Mouse (Mus musculus) gonadal fat pad, adult 2 months (tissue): ENCODE results near the gene Prps1l1. TPM values are rescaled to one million over a fixed set of nuclear protein-coding genes. Genes with fewer than 3 reads are reported as not detected.

Experiments
- DNase-seq: peaks from one replicate; pipeline ENCODE4 v3.0.0-alpha.2; 2012; ENCODE audit warnings: low read depth
- polyA plus RNA-seq: library from polyadenylated mRNA; depleted of rRNA; stranded (reverse); fragments of >200 nt; gene quantifications from 2 replicates; pipeline ENCODE4 v1.2.3, GENCODE M21; 2012; rRNA removed

Prps1l1 gene
- polyA plus RNA-seq, 1 experiment = 0.09 TPM

- DNase-seq = no peak
These were observed 41.4 kb downstream of the Prps1l1 start for GRCm38 (mm10) chr12:35025916-35026432.

- DNase-seq = no peak
These were observed 43.0 kb downstream of the Prps1l1 start for GRCm38 (mm10) chr12:35027533-35027932.

Other genes with a start within 250 kb of the Prps1l1 start
- gene Hdac9, start 67.7 kb upstream of the Prps1l1 start, polyA plus RNA-seq = 2.1 and 4.5 TPM in 2 replicates
- gene Snx13, start 62.4 kb downstream of the Prps1l1 start, polyA plus RNA-seq = 8.2 and 8.3 TPM in 2 replicates